Mouse (Mus musculus) MEL (cell line): ENCODE results near the gene Skor1. TPM values are rescaled to one million over a fixed set of nuclear protein-coding genes. Genes with fewer than 3 reads are reported as not detected.

Experiments
- DNase-seq: peaks from one replicate; pipeline ENCODE4 v3.0.0; 2011; ENCODE audit warnings: low read depth, low spot score
- H3K27ac ChIP-seq: 2 replicates; pipeline ENCODE4 v1.5.1; 2012; ENCODE audit warnings: low read depth, mild to moderate bottlenecking, control low read depth, low read length, moderate library complexity; ENCODE audit not compliant: control insufficient read depth
- H3K27me3 ChIP-seq, 2 experiments: fragments of 150-350 bp in 1 of 2; sonication (generic) in 1 of 2; 2 replicates each; pipeline ENCODE4 v1.6.1; 2012; ENCODE audit warnings: low read length in 2 of 2, mild to moderate bottlenecking in 2 of 2, improper control_type of control experiment in 1 of 2, moderate library complexity in 1 of 2; ENCODE audit not compliant: insufficient read depth in 2 of 2, control insufficient read depth in 1 of 2
- H3K36me3 ChIP-seq, 2 experiments: 2 replicates each; pipeline ENCODE4 v1.6.1; 2012 to 2014; ENCODE audit warnings: low read length in 2 of 2, improper control_type of control experiment in 1 of 2, inconsistent platforms in 1 of 2, mild to moderate bottlenecking in 1 of 2; ENCODE audit not compliant: insufficient read depth in 2 of 2, control insufficient read depth in 1 of 2
- H3K4me1 ChIP-seq, 2 experiments: fragments of 150-350 bp in 1 of 2; sonication (generic) in 1 of 2; 2 replicates each; pipeline ENCODE4 v1.6.1; 2012; ENCODE audit warnings: low read length in 2 of 2, improper control_type of control experiment in 1 of 2, mild to moderate bottlenecking in 1 of 2; ENCODE audit not compliant: insufficient read depth in 2 of 2, control insufficient read depth in 1 of 2
- H3K4me3 ChIP-seq, 2 experiments: fragments of 150-350 bp in 1 of 2; sonication (generic) in 1 of 2; 2 replicates each; pipeline ENCODE4 v1.5.1; 2012; ENCODE audit warnings: low read depth in 2 of 2, low read length in 2 of 2, mild to moderate bottlenecking in 2 of 2, moderate library complexity in 2 of 2, control low read depth in 1 of 2, improper control_type of control experiment in 1 of 2; ENCODE audit not compliant: control insufficient read depth in 1 of 2, insufficient read depth in 1 of 2
- H3K79me2 ChIP-seq: 2 replicates; pipeline ENCODE4 v1.6.1; 2012; ENCODE audit warnings: mild to moderate bottlenecking, low read length, moderate library complexity; ENCODE audit not compliant: control insufficient read depth, poor library complexity, insufficient read depth
- H3K9ac ChIP-seq: 2 replicates; pipeline ENCODE4 v1.6.1; 2012; ENCODE audit warnings: low read depth, mild to moderate bottlenecking, control low read depth, low read length, moderate library complexity; ENCODE audit not compliant: control insufficient read depth, poor library complexity, severe bottlenecking
- H3K9me3 ChIP-seq: fragments of 150-350 bp; sonication (generic); replicated peaks from 2 replicates; pipeline ENCODE4 v1.6.1; 2012; ENCODE audit warnings: mild to moderate bottlenecking, low read length, improper control_type of control experiment, moderate library complexity; ENCODE audit not compliant: insufficient read depth
- BHLHE40 ChIP-seq: IDR thresholded peaks from 2 replicates; pipeline ENCODE4 v1.6.1; 2012; ENCODE audit warnings: low read depth, mild to moderate bottlenecking, inconsistent platforms, low read length, improper control_type of control experiment, borderline replicate concordance
- CHD1 ChIP-seq: IDR thresholded peaks from 2 replicates; pipeline ENCODE4 v1.6.1; 2012; ENCODE audit warnings: low read depth, mild to moderate bottlenecking, inconsistent platforms, low read length, improper control_type of control experiment
- CHD2 ChIP-seq: IDR thresholded peaks from 2 replicates; pipeline ENCODE4 v1.6.1; 2011; ENCODE audit warnings: low read length, improper control_type of control experiment
- CTCF ChIP-seq, 3 experiments: IDR thresholded peaks in 2 of 3; conservative IDR thresholded peaks in 1 of 3; 2 replicates each; pipeline ENCODE4 v1.5.1; 2011 to 2012; ENCODE audit warnings: low read length in 3 of 3, low read depth in 2 of 3, mild to moderate bottlenecking in 2 of 3, improper control_type of control experiment in 1 of 3, inconsistent platforms in 1 of 3, mixed read lengths in 1 of 3, moderate library complexity in 1 of 3; ENCODE audit not compliant: control insufficient read depth in 1 of 3, insufficient read depth in 1 of 3, poor library complexity in 1 of 3, severe bottlenecking in 1 of 3
- E2F4 ChIP-seq: IDR thresholded peaks from 2 replicates; pipeline ENCODE4 v1.6.1; 2011; ENCODE audit warnings: low read depth, low read length, improper control_type of control experiment, borderline replicate concordance
- EP300 ChIP-seq, 2 experiments: IDR thresholded peaks; 2 replicates each; pipeline ENCODE4 v1.6.1; 2011; ENCODE audit warnings: improper control_type of control experiment in 2 of 2, low read length in 2 of 2, low read depth in 1 of 2, mild to moderate bottlenecking in 1 of 2
- GATA1 ChIP-seq: IDR thresholded peaks from 2 replicates; pipeline ENCODE4 v1.6.1; 2011; ENCODE audit warnings: low read depth, low read length, improper control_type of control experiment
- HCFC1 ChIP-seq: IDR thresholded peaks from 2 replicates; pipeline ENCODE4 v1.6.1; 2012; ENCODE audit warnings: low read depth, mild to moderate bottlenecking, inconsistent platforms, low read length, improper control_type of control experiment, moderate library complexity
- JUND ChIP-seq: IDR thresholded peaks from 2 replicates; pipeline ENCODE4 v1.6.1; 2011; ENCODE audit warnings: low read depth, mild to moderate bottlenecking, improper control_type of control experiment, low read length
- KAT2A ChIP-seq: conservative IDR thresholded peaks from 2 replicates; pipeline ENCODE4 v1.6.1; 2012; ENCODE audit warnings: low read depth, low read length, improper control_type of control experiment, inconsistent platforms
- MAFK ChIP-seq: IDR thresholded peaks from 2 replicates; pipeline ENCODE4 v1.6.1; 2011; ENCODE audit warnings: low read depth, mild to moderate bottlenecking, low read length, improper control_type of control experiment, borderline replicate concordance
- MAX ChIP-seq: IDR thresholded peaks from 2 replicates; pipeline ENCODE4 v1.6.1; 2011; ENCODE audit warnings: low read length, improper control_type of control experiment
- MEF2A ChIP-seq: IDR thresholded peaks from 2 replicates; pipeline ENCODE4 v1.6.1; 2014; ENCODE audit warnings: low read depth, mild to moderate bottlenecking, inconsistent platforms, low read length, improper control_type of control experiment; ENCODE audit not compliant: poor library complexity, insufficient replicate concordance, severe bottlenecking; ENCODE audit errors: extremely low read depth
- MYB ChIP-seq: IDR thresholded peaks from 2 replicates; pipeline ENCODE4 v1.6.1; 2011; ENCODE audit warnings: mild to moderate bottlenecking, low read depth, low read length, improper control_type of control experiment
- NELFE ChIP-seq: IDR thresholded peaks from 2 replicates; pipeline ENCODE4 v1.6.1; 2011; ENCODE audit warnings: low read depth, low read length, improper control_type of control experiment
- POLR2A ChIP-seq, 2 experiments: IDR thresholded peaks; 2 replicates each; pipeline ENCODE4 v1.6.1; 2011 to 2012; ENCODE audit warnings: low read length in 2 of 2, mild to moderate bottlenecking in 2 of 2, control low read depth in 1 of 2, improper control_type of control experiment in 1 of 2, low read depth in 1 of 2, moderate library complexity in 1 of 2; ENCODE audit not compliant: control insufficient read depth in 1 of 2, insufficient read depth in 1 of 2, poor library complexity in 1 of 2
- POLR2AphosphoS2 ChIP-seq: IDR thresholded peaks from 2 replicates; pipeline ENCODE4 v1.6.1; 2011; ENCODE audit warnings: low read length, improper control_type of control experiment
- POLR2AphosphoS5 ChIP-seq: IDR thresholded peaks from 2 replicates; pipeline ENCODE4 v1.6.1; 2012; ENCODE audit warnings: low read depth, borderline replicate concordance, mild to moderate bottlenecking, inconsistent platforms, low read length, moderate library complexity, mixed read lengths
- RCOR1 ChIP-seq: IDR thresholded peaks from 2 replicates; pipeline ENCODE4 v1.6.1; 2012; ENCODE audit warnings: low read depth, mild to moderate bottlenecking, inconsistent platforms, low read length, improper control_type of control experiment
- SIN3A ChIP-seq: IDR thresholded peaks from 2 replicates; pipeline ENCODE4 v1.6.1; 2012; ENCODE audit warnings: low read length, improper control_type of control experiment, inconsistent platforms
- SMC3 ChIP-seq: IDR thresholded peaks from 2 replicates; pipeline ENCODE4 v1.6.1; 2011; ENCODE audit warnings: low read depth, low read length, improper control_type of control experiment
- TAL1 ChIP-seq: IDR thresholded peaks from 2 replicates; pipeline ENCODE4 v1.6.1; 2012; ENCODE audit warnings: mild to moderate bottlenecking, inconsistent platforms, low read length, moderate library complexity, mixed read lengths
- UBTF ChIP-seq: IDR thresholded peaks from 2 replicates; pipeline ENCODE4 v1.6.1; 2012; ENCODE audit warnings: low read depth, mild to moderate bottlenecking, inconsistent platforms, low read length, improper control_type of control experiment, moderate library complexity, borderline replicate concordance; ENCODE audit not compliant: insufficient read depth
- USF2 ChIP-seq, 2 experiments: IDR thresholded peaks; 2 replicates each; pipeline ENCODE4 v1.6.1; 2011 to 2012; ENCODE audit warnings: improper control_type of control experiment in 2 of 2, low read length in 2 of 2, borderline replicate concordance in 1 of 2, inconsistent platforms in 1 of 2, low read depth in 1 of 2, mild to moderate bottlenecking in 1 of 2; ENCODE audit not compliant: insufficient read depth in 1 of 2
- ZC3H11A ChIP-seq: IDR thresholded peaks from 2 replicates; pipeline ENCODE4 v1.6.1; 2012; ENCODE audit warnings: low read depth, mild to moderate bottlenecking, inconsistent platforms, low read length, improper control_type of control experiment
- ZNF384 ChIP-seq: IDR thresholded peaks from 2 replicates; pipeline ENCODE4 v1.6.1; 2012; ENCODE audit warnings: low read depth, mild to moderate bottlenecking, inconsistent platforms, low read length, improper control_type of control experiment
- polyA plus RNA-seq, 2 experiments: library from polyadenylated mRNA; stranded (reverse) in 1 of 2; unstranded in 1 of 2; fragments of >175 nt in 1 of 2; fragments of >200 nt in 1 of 2; gene quantifications; 2 replicates each; pipeline versions ENCODE4 v1.2.1 to v1.2.4; 2012; ENCODE audit warnings: low replicate concordance in 2 of 2, low read depth in 1 of 2; ENCODE audit not compliant: insufficient read length in 2 of 2, insufficient read depth in 1 of 2, missing spikeins in 1 of 2
- total RNA-seq: library from RNA; depleted of rRNA; stranded (reverse); fragments of 300-350 nt; gene quantifications from 2 replicates; pipeline ENCODE4 v1.2.3, GENCODE M21; 2012

Skor1 gene
- total and polyA plus RNA-seq, 3 experiments, result 0.06 TPM; not detected in 2

DNA sequence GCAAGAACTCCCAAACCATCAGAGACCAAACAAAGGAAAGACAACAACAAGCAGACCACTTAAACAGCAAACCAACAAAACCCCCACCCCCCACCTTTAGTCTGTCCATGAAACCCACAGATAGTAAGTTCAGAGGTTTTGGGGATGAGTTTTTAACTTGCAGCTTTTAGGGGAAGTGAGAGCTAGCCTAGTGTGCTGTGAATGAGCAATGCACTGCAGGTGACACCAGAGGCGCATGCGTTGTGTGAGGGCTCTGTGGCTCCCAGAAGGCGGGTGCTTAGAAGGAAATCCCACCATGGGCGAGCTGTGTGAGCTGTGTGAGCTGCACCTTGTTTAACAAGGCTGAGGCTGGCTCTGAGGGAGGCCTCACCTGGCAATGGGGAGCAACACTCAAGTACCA lies 44.0 kb upstream of the Skor1 start:
- Histone ChIP-seq H3K4me1 (no peaks in the 10 kb centered on the region), H3K79me2 (no peaks in the 10 kb centered on the region), H3K9ac (no peak overlapping the region), H3K36me3 (no peaks in the 10 kb centered on the region), H3K27me3 (no peaks in the 10 kb centered on the region), H3K4me3 (no peak overlapping the region), H3K9me3 (no peaks in the 10 kb centered on the region), H3K27ac (no peak overlapping the region)
- DNase-seq, result no peak
- TF ChIP-seq SMC3, result no peak
- TF ChIP-seq ZNF384, result no peak
- TF ChIP-seq CHD1, result no peak
- no peak for TF ChIP-seq POLR2AphosphoS5
- no peak for TF ChIP-seq TAL1
- no peak for TF ChIP-seq POLR2AphosphoS2
- TF ChIP-seq HCFC1, result no peak
- no peak for TF ChIP-seq ZC3H11A
- no peak for TF ChIP-seq SIN3A
- no peak for TF ChIP-seq MAX
- TF ChIP-seq POLR2A (IDR thresholded peaks at IDR 0.05; ENCODE audit: control insufficient read depth in 1 of 2, insufficient read depth in 1 of 2, low read depth in 1 of 2, low read length in 2 of 2, poor library complexity in 1 of 2), result no peak
- no peak for TF ChIP-seq USF2 (IDR thresholded peaks at IDR 0.05; ENCODE audit: borderline replicate concordance in 1 of 2, insufficient read depth in 1 of 2, low read depth in 1 of 2, low read length in 2 of 2)
- no peak for TF ChIP-seq UBTF

DNA sequence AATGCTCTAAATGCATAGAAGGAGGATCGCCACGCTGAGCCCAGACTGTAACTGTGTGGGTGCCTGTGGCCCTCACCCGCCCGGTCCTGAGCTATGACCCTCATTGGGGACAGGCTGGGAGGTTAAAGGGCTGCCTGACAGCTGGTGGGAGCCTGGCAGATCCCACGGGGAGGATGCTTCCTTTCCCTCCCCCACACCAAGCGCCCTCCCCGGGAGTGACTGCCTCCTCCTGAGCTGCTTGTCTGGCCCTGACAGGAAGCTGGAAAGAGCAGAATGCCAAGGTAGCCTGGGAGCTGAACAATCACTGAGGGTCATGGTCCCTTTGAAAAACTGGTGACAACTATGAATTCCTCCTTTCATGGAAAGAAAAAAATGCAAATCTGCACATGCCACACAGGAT lies 38.5 kb upstream of the Skor1 start:
- TF ChIP-seq KAT2A (no peak), CHD2 (no peak)
- H3K27me3 ChIP-seq, result no peaks in the 10 kb centered on the region
- H3K9ac ChIP-seq, result no peak overlapping the region
- H3K4me1 ChIP-seq, result no peaks in the 10 kb centered on the region
- H3K27ac ChIP-seq, result no peak overlapping the region
- no peak overlapping the region for H3K4me3 ChIP-seq
- no peaks in the 10 kb centered on the region for H3K9me3 ChIP-seq
- H3K79me2 ChIP-seq, result no peaks in the 10 kb centered on the region
- no peak for DNase-seq
- H3K36me3 ChIP-seq, result no peaks in the 10 kb centered on the region

DNA sequence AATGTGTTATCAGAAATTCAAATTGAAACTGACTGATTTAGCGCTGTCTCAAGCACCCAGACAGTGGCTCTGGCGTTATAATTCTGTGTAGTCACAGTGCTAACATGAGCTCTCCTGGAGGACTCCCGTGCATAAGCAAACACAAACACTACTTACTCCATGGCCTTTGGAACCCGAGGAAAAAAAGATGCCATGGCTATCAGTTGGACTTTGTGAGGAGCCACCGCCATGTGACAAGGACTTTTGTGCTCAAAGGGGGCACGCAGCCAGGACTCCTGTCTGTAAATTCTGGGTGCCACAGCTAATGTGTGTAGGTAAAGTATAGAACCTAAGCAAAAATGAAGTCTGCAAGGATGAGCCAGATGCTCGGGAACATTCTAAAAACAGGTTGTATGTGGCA lies 36.5 kb upstream of the Skor1 start:
- no peak overlapping the region for H3K9ac ChIP-seq
- no peaks in the 10 kb centered on the region for H3K9me3 ChIP-seq
- no peak overlapping the region for H3K4me3 ChIP-seq
- TF ChIP-seq NELFE, result no peak
- TF ChIP-seq USF2 (IDR thresholded peaks at IDR 0.05; ENCODE audit: borderline replicate concordance in 1 of 2, insufficient read depth in 1 of 2, low read depth in 1 of 2, low read length in 2 of 2), result no peak
- TF ChIP-seq EP300 (IDR thresholded peaks at IDR 0.05; ENCODE audit: low read depth in 1 of 2, low read length in 2 of 2), result no peak
- TF ChIP-seq CTCF (IDR thresholded peaks at IDR 0.05 in 2 of 3, conservative IDR thresholded peaks at IDR 0.05 in 1 of 3; ENCODE audit: control insufficient read depth in 1 of 3, insufficient read depth in 1 of 3, low read depth in 2 of 3, low read length in 3 of 3, poor library complexity in 1 of 3, severe bottlenecking in 1 of 3), result no peak
- TF ChIP-seq MAFK, result no peak
- no peak for TF ChIP-seq TAL1
- no peak for TF ChIP-seq RCOR1
- no peak for TF ChIP-seq JUND
- TF ChIP-seq BHLHE40, result no peak
- TF ChIP-seq E2F4, result no peak
- TF ChIP-seq GATA1, result no peak
- TF ChIP-seq MEF2A, result no peak
- no peak for TF ChIP-seq MYB
- TF ChIP-seq CHD2, result no peak
- TF ChIP-seq POLR2AphosphoS2, result no peak
- no peaks in the 10 kb centered on the region for H3K27me3 ChIP-seq
- no peaks in the 10 kb centered on the region for H3K36me3 ChIP-seq
- H3K4me1 ChIP-seq, result no peaks in the 10 kb centered on the region
- H3K79me2 ChIP-seq, result no peaks in the 10 kb centered on the region
- H3K27ac ChIP-seq, result no peak overlapping the region
- no peak for DNase-seq
